Mouse (Mus musculus) c-Kit-positive CD71-positive TER-119-negative erythroid progenitor cells, embryonic 14.5 days (primary cell): ENCODE results near the gene Hpcal4.
"Not testable (repeated sequence)": the region's sequence is repeated elsewhere in the genome, so short reads cannot be mapped to it uniquely, and the experiment has no call there.

Experiments
- DNase-seq: peaks from one replicate; pipeline ENCODE4 v3.0.0-alpha.2; 2013; ENCODE audit warnings: low read depth

Gene Hpcal4

GRCm38 (mm10) chr4:123182328-123183238 is at the start of gene Hpcal4:
Hpcal4 (plus strand) TSS chr4:123183227.
- no peak for DNase-seq

DNA sequence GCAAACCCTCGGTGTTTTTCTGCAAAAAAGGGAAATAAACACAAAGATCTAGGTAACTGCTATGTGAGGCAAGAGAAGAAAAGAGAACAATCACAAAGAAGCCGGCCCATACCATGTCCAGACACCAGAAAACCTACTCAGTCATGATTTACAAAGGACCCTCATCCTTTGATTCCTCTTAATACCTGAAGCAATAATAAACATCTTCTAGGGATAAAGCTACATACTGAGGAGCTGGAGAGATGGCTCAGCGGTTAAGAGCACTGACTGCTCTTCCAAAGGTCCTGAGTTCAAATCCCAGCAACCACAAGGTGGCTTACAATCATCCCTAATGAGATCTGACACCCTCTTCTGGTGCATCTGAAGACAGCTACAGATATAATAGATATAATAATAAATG is 45.5 kb upstream of the Hpcal4 start:
- no peak for DNase-seq

GRCm38 (mm10) chr4:123139513-123140154 is 43.4 kb upstream of the Hpcal4 start, which contains the start of gene Ppie:
Ppie (minus strand) TSS chr4:123139951.
- DNase-seq: peak; percentile 85

DNA sequence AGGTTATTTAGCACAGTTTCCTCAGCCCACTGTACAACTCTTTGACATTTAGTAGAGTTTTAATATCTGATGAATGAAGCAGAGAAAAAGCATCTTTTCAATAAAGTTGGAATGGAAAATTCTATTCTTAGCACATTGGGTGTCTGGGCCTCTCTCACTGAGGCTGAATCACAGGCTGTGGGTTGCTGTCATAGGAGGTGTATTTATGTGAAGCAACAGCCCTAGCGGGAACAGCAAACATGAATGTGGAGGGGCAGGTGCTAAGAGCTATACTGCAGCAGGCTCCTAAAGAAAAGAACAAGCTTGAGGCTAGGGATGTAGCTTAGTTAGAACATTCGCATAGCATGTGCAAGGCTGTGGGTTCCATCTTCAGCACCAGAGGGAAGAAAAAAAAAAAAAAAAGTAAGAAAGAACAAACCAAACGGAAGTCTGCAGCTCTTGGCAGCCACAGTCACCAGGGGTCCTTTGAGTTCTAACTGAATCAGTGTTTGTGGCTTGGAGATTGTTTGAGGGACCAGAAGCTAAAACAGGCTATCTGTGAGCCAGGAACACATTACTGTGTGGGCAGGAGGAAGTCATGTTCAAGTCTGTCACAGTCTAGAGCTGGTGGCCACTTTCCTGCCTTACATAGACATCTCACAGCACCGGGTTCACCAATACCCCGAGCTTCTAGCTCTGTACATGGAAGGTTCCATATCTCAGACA is 35.4 kb upstream of the Hpcal4 start:
- DNase-seq: no peak

- no peak for DNase-seq
These were observed 31.0 kb upstream of the Hpcal4 start for GRCm38 (mm10) chr4:123152003-123152402.

- no peak for DNase-seq
These were observed 30.1 kb upstream of the Hpcal4 start for GRCm38 (mm10) chr4:123152976-123153375.

DNA sequence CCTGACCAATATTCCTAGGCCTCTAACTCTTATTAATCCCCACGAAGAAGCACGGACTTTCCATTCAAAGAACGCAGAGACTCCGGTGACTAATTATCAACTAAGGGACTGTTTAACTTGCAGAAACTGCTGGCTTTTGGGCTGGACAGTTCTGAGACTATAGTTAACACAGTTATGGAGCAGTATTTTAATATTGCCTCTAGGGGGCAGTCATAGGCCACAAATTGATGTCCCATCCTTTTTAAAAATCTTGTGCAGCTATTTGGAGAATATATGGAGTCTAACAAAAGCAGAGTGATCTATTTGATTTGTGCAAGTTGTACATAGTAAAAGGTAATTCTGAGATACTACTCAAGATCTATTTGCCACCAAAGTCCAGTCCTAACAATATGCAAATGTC is 28.0 kb upstream of the Hpcal4 start:
- DNase-seq: peak; percentile 17

- no peak for DNase-seq
These were observed 27.6 kb upstream of the Hpcal4 start for GRCm38 (mm10) chr4:123155427-123155826.

DNA sequence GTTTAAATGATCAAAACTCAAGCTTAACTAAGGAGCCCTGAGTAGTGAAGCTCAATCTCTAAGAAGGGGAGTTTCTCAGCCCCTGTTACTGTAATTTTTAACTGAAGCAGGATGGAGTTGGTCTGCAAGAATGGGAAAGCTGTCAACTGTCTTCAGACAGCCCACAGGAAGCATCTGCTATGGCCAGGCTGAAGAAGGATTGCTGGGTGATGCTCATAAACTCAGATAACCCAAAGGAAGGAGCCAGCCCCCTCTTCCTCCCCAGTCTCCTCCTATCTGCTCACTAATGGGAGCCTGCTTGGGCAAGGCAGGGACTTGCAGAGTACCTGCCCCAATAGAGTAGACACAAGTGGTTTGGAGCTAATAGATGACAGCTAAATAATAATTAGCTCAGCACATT is 27.2 kb upstream of the Hpcal4 start:
- no peak for DNase-seq

DNA sequence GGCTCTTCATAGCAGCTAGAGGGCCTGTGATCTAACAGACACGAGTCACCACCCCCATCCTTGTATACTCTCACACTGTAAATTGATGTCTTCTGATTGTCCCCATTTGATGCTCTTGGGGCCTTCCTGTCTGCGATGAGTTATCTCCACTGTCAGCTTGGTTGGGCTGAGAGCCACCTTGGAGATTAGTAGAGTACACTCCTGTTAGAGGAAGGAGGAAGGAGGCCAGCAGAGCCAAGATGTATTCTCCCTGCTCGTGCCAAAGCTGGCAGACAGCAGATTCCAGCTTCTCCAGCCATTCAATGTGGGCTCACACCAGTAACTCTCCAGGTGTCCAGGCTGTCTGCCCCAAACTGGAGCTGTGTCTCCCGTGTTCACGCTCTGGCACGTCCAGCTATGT is 22.5 kb upstream of the Hpcal4 start:
- DNase-seq: no peak

GRCm38 (mm10) chr4:123161251-123161650 is 21.8 kb upstream of the Hpcal4 start:
- DNase-seq: not testable (repeated sequence)

DNA sequence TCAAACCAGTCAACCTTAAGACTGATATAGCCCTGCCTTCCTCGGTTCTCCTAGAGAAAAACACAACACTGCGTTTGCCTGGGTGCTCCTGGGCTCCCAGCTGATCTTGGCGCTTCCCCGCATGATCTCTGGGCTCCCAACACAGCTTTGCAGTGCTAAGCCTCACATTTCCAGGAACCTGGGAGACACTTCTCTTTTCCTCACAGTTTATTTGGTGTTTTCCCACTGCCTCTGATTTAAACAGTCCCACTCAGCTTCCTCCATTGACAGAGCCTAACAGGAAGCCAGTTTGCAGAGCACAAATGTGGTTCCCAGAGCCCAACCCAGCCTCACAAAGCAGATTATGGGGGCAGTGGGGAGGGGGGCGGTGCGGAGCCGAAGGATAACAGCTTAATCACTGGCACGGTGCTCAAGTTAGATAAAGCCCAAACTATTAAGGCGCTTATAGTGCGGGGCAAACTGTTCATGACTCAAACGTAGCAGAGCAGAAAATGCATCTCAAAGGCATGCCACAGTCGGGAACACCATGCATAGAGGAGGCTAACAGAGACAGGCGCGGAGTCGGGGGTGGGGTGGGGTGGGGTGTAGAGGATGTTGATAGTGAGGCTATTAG is 20.6 kb upstream of the Hpcal4 start:
- no peak for DNase-seq

GRCm38 (mm10) chr4:123164157-123164556 is 18.9 kb upstream of the Hpcal4 start:
- DNase-seq: no peak

GRCm38 (mm10) chr4:123171811-123172210 is 11.2 kb upstream of the Hpcal4 start:
- no peak for DNase-seq

DNA sequence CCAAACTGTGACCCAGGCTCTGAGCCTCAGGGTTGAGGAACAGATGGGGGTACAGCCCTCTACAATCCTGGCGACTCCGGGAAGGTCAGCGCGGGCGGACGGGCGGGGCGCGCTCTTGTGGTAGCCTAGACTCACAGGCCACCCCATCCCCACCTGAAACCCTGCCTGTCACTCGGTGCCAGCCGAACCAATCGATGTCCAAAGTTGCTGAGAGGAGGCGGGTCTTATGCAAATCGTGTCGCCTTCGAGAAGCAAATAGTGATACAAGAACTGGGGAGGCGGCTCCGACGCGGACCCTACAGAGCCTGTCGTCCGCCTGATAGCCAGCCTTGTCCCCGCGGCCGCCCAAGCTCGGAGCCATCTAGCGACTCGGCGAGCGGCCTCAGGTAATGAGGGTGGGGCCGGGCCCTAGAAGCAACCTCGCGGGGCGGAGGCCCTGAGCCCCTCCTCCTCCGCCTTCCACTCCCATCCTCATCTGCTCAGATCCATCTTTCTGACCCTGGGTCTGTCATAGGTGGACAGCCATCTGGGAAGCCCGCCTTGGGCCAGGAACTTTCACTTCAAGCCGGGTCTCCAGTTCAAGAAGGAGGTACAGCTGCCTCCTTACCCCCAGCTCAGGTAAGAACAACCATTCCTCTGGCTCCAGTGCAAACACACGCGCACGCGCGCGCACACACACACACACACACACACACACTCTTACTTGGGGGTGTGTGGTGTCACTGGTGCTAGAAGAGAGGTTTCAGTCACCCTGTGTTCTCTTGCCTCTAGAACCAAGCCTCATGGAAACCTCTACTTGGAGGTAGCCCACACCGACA is 421 bp downstream of the Hpcal4 start:
- DNase-seq: peak; percentile 59

- no peak for DNase-seq
These were observed 1.8 kb downstream of the Hpcal4 start for GRCm38 (mm10) chr4:123184816-123185215.

- DNase-seq: no peak
These were observed 9.3 kb downstream of the Hpcal4 start for GRCm38 (mm10) chr4:123192336-123192735.

DNA sequence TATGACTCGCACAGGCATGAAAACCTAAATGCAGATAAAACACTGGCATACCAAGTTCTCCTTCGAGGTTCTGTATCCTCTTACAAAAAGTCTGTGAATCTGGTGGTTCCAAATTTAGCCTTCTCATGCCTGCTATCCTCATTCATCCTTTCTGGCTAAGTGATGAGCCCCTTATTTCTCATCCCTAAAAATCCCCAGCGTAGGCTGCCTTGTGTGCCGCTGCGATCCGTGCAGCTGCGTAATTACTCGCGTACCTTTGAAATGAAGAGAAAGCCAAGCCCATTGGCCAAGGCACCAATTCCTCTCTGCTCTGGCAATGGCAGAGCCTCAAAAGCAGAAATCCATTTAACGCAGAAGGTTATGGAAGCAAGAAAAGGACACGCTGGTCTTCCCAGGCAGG is 10.8 kb downstream of the Hpcal4 start:
- DNase-seq: no peak

DNA sequence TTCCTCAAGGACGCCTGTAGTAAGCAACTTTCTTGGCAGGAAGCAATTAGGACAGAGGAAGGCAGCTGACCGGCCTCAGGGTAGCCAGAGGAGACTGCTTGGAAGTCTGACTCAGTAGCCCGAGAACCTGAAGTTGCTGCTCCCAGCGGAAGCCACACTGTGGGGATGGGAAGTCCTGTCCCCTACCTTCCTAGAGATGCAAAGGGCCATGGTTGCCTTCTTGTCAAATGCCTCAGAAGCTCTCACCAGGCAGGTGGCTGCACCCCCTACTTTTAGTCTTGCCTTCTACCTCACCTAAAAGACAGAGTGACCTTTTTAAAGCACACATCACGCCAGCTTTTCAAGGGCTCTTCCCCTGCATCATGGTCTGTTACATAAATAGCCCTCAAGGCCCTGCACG is 13.7 kb downstream of the Hpcal4 start:
- DNase-seq: no peak

GRCm38 (mm10) chr4:123200771-123201185 is 17.8 kb downstream of the Hpcal4 start:
- DNase-seq: peak; percentile 34
